Mouse (Mus musculus) megakaryocyte, embryonic 14.5 days (primary cell): Measurements from ENCODE around the gene Alg3.

Experiments used
- FLI1 ChIP-seq: IDR thresholded peaks from 2 replicates; pipeline ENCODE4 v1.6.1; 2012; ENCODE audit warnings: low read length, inconsistent platforms, mixed read lengths
- GATA1 ChIP-seq: IDR thresholded peaks from 3 replicates; pipeline ENCODE4 v1.6.1; 2012; ENCODE audit warnings: mixed read lengths, low read length, inconsistent platforms, borderline replicate concordance

DNA sequence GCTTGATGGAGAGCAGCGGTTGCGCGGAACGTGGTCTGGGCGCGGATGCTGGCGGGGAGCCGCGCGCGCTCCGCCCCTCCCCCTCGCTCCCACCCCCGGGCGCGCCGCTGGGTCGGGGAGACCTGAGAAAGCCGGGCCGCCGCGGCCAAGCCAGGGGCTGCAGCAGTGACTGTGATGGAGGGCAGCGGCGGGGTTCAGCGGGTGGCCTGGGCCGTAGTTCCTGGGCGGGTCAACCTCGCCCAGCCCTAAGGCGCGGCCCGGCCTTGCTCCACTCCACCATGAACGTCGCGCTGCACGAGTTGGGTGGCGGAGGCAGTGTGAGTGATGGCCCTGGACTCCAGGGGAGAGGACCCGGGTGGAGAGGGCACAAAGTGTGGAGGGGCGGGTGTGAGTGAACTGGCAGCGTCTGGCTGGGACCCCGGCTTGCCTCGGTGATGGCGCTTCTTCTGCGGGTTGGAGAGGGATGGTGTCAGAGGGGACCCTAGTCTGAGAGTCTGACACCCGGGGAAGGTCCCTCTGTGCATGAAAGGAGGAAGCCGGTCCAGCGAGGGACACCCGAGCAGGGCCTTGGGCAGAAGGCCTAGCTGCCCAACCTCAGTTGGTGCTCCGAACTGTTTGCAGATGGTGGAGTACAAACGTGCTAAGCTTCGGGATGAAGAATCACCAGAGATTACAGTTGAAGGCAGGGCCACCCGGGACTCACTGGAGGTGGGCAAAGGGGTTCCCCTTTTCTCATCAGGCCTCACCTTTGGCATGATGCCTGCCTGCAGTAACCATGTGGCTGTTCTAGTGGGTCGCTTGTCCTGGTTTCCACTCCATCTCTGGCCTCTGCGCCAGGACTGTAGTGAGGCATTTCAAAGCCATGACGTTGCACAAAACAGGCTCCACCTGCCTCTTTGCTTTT, 18.4 kb upstream of the Alg3 start, which contains the start of gene Ece2:
- no peak for TF ChIP-seq GATA1
- TF ChIP-seq FLI1 = no peak
